Mouse (Mus musculus) megakaryocyte progenitor cell, adult 5-6 weeks (primary cell): ENCODE results near the gene Wnt1. TPM values are rescaled to one million over a fixed set of nuclear protein-coding genes. Genes with fewer than 3 reads are reported as not detected.

Experiments
- ATAC-seq: replicated peaks from 2 replicates; pipeline ENCODE4 v1.8.0; 2016; ENCODE audit warnings: mild to moderate bottlenecking, moderate TSS enrichment, inconsistent platforms; ENCODE audit not compliant: poor library complexity
- total RNA-seq, 2 experiments: library from RNA; stranded (forward) in 1 of 2; stranded (reverse) in 1 of 2; fragments of 157-497, 149-512 nt in 1 of 2; fragments of 200-1000 nt in 1 of 2; gene quantifications; 2 replicates each; pipeline versions ENCODE4 v1.2.3 to v1.2.4; 2015 to 2017

Wnt1 gene
- total RNA-seq, 2 experiments from 2014 or later: not detected

DNA sequence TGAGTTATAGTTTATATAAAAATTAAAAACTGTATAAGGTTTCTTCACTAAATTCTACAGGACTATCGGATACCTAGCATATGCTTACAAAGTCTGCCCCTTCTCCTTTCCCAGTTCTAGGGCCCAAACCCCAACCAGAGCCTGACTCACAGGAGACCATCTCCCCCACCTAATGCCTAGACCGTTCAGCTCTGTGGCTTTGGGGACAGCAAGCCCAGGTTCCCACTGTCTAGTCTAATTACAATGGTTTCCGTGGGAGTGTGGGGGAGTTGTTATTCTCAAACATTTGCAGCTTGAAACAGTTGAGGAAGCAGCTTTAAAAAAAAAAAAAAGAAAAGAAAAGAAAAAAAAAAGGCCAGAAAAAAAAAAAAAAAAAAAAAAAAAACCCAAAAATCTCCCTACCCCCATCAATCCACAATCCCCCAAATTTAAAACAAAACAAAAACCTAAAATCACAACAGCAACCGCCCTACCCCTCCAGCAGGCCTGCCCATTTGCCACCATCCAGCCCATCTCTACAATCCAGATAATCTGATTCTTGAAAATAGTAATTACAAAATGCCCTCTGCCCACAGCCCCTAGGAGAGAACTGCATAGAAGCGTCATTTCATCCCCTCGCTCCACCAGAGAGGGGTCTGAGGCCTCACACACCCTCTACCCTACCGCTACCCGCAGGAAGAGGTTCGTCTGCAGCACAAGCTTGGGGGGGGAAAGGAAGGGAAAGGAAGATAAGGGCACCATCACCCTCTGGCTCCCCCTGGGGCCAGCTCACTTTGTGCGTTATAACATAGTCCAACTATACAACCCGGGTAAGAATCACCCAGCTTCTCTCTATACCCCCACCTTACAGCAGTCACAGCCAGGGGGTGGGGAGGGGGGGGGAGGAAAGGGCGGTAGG is 42.8 kb downstream of the Wnt1 start:
- peak; percentile 54 for ATAC-seq

DNA sequence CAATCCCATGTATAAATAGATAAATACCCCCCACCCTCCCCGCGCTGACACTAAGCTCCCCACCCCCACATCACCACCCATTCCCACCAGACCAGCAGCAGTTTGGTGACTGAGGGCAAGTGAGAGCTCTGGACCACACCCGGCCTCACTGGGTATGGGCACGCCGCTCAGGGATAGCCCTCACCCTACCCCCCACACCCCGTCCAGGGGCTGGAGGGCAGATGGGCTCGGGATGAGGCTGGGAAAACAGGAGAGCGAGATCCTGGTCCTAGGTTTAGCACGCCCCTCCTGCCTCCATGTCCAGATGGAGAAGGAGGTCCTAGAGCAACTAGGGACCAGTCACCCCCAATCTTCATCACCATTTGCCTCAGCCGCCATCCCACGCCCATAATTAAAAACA is 43.6 kb downstream of the Wnt1 start:
- no peak for ATAC-seq

DNA sequence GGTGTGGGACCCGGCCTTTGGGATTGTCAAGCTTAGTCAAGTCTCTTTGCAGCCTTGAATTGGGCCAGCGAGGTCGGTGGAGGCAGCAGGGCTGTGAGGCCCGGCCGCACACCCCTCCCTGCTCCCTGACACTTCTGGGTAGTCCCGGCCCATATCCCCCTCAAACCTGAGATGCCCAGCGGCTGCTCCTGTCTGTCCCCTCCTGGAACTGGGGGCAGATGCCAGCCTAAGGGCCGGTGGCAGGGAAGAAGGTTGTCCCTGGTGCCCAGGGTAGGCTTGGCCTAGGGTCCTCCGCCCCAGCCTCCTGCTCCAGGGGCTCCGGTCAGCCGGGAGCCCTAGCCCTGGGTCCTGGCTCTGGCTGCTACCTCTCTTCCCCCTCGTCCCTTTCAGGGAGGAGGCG is 44.4 kb downstream of the Wnt1 start:
- ATAC-seq: no peak

DNA sequence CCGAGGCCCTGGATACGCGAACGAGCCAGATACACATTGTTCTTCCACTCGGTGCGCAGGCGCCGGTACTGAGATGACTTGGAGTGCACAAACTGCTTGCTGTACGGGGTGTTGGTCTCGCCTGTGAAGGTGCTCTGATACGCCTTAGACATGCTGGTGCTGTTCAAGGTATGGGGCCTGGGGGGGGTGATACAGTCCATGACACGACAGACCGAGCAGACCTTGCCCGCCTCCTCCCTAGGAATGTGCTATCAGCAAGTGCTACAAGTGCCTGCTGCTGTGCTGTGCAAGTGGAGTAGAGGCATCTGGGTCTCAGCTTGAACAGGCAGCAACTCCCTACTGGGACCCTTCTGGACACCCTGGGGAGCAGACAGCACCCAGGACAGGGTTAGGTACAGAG is 45.6 kb downstream of the Wnt1 start:
- ATAC-seq: no peak

DNA sequence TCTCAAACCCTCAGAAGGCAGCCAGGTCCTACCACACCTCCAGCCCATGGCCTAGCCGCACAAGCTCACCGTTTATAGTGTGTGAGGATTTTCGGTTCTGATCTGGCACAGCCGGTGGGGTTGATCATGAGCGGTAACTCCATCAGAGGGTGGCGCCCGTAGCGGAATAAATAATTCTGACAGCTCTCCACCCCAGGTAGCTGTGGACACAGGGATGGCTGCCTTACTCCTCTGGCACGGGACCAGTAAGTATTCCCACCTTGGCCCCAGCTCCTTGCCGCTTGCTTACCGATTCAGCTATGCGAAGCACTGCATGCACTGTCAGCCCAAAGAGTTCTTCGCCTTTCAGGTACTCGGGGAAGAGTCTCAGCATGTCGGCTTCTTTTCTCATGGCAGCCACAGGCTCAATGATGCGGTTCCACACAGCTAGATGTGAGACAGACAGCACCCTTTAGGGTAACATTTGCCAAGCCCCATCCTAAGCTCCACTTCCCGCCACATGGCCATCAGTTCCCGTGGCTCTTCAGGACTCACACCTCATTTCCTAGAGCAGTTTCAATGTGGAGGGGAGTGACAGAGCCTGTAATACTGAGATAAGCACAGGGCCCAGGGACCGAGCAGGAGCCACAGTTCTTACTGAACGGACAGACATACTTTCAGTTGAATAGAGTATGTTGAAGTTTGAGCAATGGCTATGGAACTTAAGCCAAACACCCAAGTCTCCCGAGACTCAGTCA is 47.5 kb downstream of the Wnt1 start:
- peak; percentile 68 for ATAC-seq

DNA sequence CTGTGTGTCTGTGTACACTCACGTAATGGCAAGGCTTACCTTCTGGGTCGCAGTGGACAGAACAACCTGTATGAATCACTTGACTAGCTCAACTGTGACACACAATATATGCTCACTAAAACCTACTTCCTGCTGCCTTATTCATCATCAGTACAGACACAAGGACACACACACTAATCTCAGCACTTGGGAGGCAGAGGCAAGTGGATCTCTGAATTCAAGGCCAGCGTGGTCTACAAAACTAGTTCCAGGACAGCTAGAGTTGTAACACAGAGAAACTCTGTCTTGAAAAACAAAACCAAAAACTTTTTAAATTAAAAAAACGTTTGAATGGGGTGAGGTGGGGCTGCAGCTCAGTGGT is 48.1 kb downstream of the Wnt1 start:
- ATAC-seq: peak; percentile 2; the same call in 1 of the 2 replicates

DNA sequence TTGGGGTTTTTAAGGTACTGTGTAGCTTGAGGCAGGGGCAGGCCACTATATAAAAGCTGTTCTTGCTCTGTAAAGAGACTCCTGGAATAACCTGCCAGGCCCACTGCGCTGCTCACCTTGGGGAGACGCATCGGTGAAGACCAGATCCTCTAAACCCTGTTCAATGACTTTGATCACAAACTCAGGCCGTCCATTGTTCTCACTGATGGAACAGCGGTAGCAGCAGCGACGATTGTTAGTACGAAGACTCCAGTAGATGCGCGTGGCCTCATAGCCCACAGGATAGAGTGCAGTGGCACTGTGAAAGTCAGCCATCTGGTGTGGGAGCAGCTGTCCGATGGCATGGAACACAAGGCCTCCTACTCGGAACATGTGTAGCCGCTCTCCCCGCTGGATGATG is 49.5 kb downstream of the Wnt1 start:
- ATAC-seq: no peak

DNA sequence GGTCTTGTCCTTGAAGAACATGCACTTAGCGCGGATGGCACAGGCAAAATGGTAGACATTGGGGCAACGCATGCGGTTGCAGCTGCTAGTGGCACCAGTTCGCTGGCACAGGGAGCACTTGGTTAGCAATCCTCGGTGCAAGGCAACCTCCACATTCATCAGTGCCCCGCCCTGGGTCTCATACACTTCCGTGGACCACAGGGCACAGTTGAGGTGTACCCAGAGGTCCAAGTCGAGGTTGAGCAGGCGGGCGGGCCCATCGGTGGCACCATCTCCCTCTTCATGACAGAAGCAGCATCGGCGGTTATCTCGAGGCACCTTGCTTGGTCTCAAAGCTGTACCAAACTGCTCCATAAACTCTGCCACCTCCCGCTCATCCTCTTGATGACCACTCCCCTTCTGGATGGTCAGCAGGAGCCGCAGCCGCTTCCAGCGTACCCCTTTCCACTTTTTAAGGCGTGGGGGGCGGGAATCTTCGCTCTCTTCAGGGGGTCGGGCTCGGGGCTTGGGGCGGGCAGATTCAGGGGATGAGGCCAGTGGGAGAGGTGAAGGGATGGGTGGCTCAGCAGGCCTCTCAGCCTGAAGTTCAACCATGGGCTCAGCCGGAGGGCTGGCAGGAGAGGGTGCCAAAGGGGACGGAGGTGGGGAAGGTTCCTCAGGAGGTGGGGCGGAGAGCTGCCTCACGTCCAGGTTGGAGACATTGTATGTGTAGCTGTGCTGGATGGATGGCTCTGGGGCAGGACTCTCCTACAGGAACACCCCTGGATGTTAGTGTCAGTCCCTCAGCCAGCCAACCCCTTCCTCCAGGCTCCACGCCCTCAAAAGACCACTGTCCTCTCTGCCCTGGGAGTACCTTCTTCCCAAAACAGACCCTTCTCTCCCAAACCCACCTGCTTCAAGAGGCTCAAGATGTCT is 50.3 kb downstream of the Wnt1 start:
- no peak for ATAC-seq

Other genes with a start within 250 kb of the Wnt1 start
- gene Ccnt1, start 218.9 kb upstream of the Wnt1 start, total RNA-seq (2015): 47.1 and 57.8 TPM in 2 replicates
- gene Ccnt1, start 218.9 kb upstream of the Wnt1 start, total RNA-seq (2017): 54.1 and 62.5 TPM in 2 replicates
- gene 4930415O20Rik, start 218.9 kb upstream of the Wnt1 start, total RNA-seq (2015): not detected in 2 replicates
- not detected in 2 replicates for gene 4930415O20Rik, start 218.9 kb upstream of the Wnt1 start, total RNA-seq (2017)
- gene Adcy6, start 179.8 kb upstream of the Wnt1 start, total RNA-seq (2015): 2.2 and 3.1 TPM in 2 replicates
- 6.7 and 7.7 TPM in 2 replicates for gene Adcy6, start 179.8 kb upstream of the Wnt1 start, total RNA-seq (2017)
- not detected in 2 replicates for gene Cacnb3, start 159.0 kb upstream of the Wnt1 start, total RNA-seq (2015)
- not detected in 2 replicates for gene Cacnb3, start 159.0 kb upstream of the Wnt1 start, total RNA-seq (2017)
- gene Ddx23, start 127.0 kb upstream of the Wnt1 start, total RNA-seq (2015): 22.1 and 25.0 TPM in 2 replicates
- 88.0 and 121 TPM in 2 replicates for gene Ddx23, start 127.0 kb upstream of the Wnt1 start, total RNA-seq (2017)
- 1.1 and 1.7 TPM in 2 replicates for gene Rnd1, start 112.4 kb upstream of the Wnt1 start, total RNA-seq (2015)
- gene Rnd1, start 112.4 kb upstream of the Wnt1 start, total RNA-seq (2017): 3.3 and 3.5 TPM in 2 replicates
- gene Ccdc65, start 81.7 kb upstream of the Wnt1 start, total RNA-seq (2015): not detected in 2 replicates
- not detected in 2 replicates for gene Ccdc65, start 81.7 kb upstream of the Wnt1 start, total RNA-seq (2017)
- 45.2 and 50.0 TPM in 2 replicates for gene Fkbp11, start 61.7 kb upstream of the Wnt1 start, total RNA-seq (2015)
- 35.5 and 62.3 TPM in 2 replicates for gene Fkbp11, start 61.7 kb upstream of the Wnt1 start, total RNA-seq (2017)
- 32.3 and 35.2 TPM in 2 replicates for gene Arf3, start 26.6 kb upstream of the Wnt1 start, total RNA-seq (2015)
- gene Arf3, start 26.6 kb upstream of the Wnt1 start, total RNA-seq (2017): 32.2 and 36.9 TPM in 2 replicates
- 0.22 TPM in 1 of 2 replicates, not detected in the other for gene Wnt10b, start 11.7 kb upstream of the Wnt1 start, total RNA-seq (2015)
- gene Wnt10b, start 11.7 kb upstream of the Wnt1 start, total RNA-seq (2017): 0.54 TPM in 1 of 2 replicates, not detected in the other
- gene Ddn, start 19.6 kb downstream of the Wnt1 start, total RNA-seq (2015): not detected in 2 replicates
- under 0.01 and 0.10 TPM in 2 replicates for gene Ddn, start 19.6 kb downstream of the Wnt1 start, total RNA-seq (2017)
- gene Prkag1, start 41.7 kb downstream of the Wnt1 start, total RNA-seq (2015): 38.4 and 50.6 TPM in 2 replicates
- 97.3 and 105 TPM in 2 replicates for gene Prkag1, start 41.7 kb downstream of the Wnt1 start, total RNA-seq (2017)
- gene Kmt2d, start 81.3 kb downstream of the Wnt1 start, total RNA-seq (2015): 38.5 and 43.3 TPM in 2 replicates
- 18.6 and 29.0 TPM in 2 replicates for gene Kmt2d, start 81.3 kb downstream of the Wnt1 start, total RNA-seq (2017)
- gene Rhebl1, start 104.7 kb downstream of the Wnt1 start, total RNA-seq (2015): 10.7 and 17.8 TPM in 2 replicates
- 5.4 and 7.9 TPM in 2 replicates for gene Rhebl1, start 104.7 kb downstream of the Wnt1 start, total RNA-seq (2017)
- gene Dhh, start 108.7 kb downstream of the Wnt1 start, total RNA-seq (2015): not detected in 2 replicates
- not detected in 2 replicates for gene Dhh, start 108.7 kb downstream of the Wnt1 start, total RNA-seq (2017)
- gene Lmbr1l, start 128.4 kb downstream of the Wnt1 start, total RNA-seq (2015): 5.2 and 5.6 TPM in 2 replicates
- 3.8 and 9.4 TPM in 2 replicates for gene Lmbr1l, start 128.4 kb downstream of the Wnt1 start, total RNA-seq (2017)
- gene Tuba1b, start 144.7 kb downstream of the Wnt1 start, total RNA-seq (2015): 2,787 and 2,962 TPM in 2 replicates
- gene Tuba1b, start 144.7 kb downstream of the Wnt1 start, total RNA-seq (2017): 767 and 827 TPM in 2 replicates
- gene Gm49450, start 163.7 kb downstream of the Wnt1 start, total RNA-seq (2015): 0.69 and 1.1 TPM in 2 replicates
- gene Gm49450, start 163.7 kb downstream of the Wnt1 start, total RNA-seq (2017): not detected in 2 replicates
- 30.3 and 33.5 TPM in 2 replicates for gene Tuba1a, start 163.8 kb downstream of the Wnt1 start, total RNA-seq (2015)
- 15.3 and 22.2 TPM in 2 replicates for gene Tuba1a, start 163.8 kb downstream of the Wnt1 start, total RNA-seq (2017)
- gene Tuba1c, start 240.0 kb downstream of the Wnt1 start, total RNA-seq (2015): 187 and 190 TPM in 2 replicates
- 79.3 and 105 TPM in 2 replicates for gene Tuba1c, start 240.0 kb downstream of the Wnt1 start, total RNA-seq (2017)